Mouse (Mus musculus) testis, postnatal 14 days (tissue): ENCODE results near the gene Adam22.

Source experiments
- DNase-seq: peaks from one replicate; pipeline ENCODE4 v3.0.0; 2021; ENCODE audit warnings: low spot score

Adam22 gene

GRCm38 (mm10) chr5:8151645-8152044 is 216.3 kb downstream of the Adam22 start:
- DNase-seq: no peak

DNA sequence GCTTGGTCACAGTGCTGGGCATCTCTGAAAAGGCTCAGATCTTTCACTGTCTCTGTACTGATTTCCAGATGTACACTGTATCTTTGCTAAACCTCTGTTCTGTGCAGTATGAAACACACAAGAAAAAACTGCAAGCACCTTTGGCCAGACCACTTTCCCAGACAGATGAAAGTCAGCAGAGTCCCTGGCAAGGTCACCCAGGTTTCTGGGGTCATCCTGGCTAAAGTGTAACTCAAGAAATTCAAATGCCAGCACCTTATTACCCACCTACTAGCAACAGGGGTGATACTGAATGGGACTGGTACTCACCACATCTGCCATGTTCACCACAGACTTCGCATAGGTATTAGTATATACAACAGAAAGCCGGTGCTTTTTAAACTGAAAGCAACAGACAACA is 221.8 kb downstream of the Adam22 start:
- DNase-seq: no peak

- no peak for DNase-seq
These were observed 222.5 kb downstream of the Adam22 start for GRCm38 (mm10) chr5:8145473-8145872.

GRCm38 (mm10) chr5:8132546-8132945 is 235.4 kb downstream of the Adam22 start:
- DNase-seq: no peak

DNA sequence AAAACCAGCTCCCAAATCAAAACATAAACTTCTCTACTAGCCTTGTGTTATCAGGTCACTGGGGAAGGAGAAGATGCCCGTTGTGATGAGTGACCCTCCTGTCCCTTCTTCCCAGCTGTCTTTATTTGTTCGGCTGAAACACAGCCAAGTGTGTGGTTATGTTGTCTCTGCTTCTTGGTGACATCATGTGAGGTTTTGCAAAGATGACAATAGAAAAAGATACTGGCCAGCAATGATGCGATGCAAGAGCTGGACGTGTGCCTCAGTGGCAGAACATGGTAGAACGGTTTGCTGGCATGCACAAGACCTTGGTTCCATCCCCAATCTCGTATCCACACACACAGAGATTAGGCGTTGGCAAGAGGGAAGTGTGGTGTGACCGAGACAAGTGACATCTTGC is 236.0 kb downstream of the Adam22 start:
- DNase-seq: no peak

- DNase-seq: no peak
These were observed 238.2 kb downstream of the Adam22 start for GRCm38 (mm10) chr5:8129750-8130149.

DNA sequence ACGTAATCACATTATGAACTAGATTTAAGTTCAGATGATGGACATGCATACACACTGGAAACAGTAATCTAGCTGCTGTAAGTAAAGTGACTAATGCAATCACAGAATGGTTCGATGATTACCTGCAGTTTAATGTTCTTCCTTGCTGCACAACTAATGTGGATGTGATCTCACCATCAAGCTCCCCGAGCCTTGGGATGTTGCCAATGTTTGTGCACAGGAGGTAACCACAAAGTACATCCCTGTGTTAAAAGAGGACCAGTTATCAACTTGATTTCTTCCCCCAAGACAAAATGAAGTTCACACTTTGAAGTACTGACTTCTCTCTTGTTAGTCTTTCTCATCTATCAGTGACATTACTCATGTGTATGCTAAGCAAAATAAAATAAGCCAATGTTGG is 247.0 kb downstream of the Adam22 start:
- no peak for DNase-seq

GRCm38 (mm10) chr5:8120087-8120486 is 247.9 kb downstream of the Adam22 start:
- DNase-seq: no peak

DNA sequence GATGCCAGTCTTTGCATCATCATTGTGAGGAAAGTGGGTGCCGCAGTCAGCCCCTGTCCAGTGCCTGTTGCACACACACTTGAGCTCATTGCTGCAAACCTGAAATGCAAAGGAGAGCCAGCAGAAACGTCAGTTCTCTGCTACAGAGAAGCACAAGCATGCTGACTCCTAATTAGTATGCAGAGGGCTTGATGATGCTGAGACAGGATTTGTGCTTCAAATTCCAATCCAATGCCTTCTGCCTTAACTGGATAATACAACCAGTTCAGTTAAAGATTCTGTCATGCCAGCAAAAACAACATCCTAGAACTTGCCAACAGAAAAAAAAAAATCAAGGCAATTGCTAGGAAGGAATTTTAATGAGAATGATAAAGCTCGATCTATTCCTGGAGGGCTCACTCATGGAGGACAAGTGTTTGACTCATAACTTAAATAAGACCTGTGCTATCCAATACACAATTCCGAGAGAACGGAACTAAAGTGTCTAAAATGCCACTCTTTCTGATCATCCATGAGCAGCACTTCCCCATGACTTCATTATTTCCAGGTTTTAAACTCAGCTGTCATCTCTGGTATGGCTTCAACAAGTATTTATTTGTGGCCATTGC is 251.3 kb downstream of the Adam22 start:
- no peak for DNase-seq

GRCm38 (mm10) chr5:8112246-8112645 is 255.7 kb downstream of the Adam22 start:
- no peak for DNase-seq

- no peak for DNase-seq
These were observed 256.3 kb downstream of the Adam22 start for GRCm38 (mm10) chr5:8111691-8112090.

DNA sequence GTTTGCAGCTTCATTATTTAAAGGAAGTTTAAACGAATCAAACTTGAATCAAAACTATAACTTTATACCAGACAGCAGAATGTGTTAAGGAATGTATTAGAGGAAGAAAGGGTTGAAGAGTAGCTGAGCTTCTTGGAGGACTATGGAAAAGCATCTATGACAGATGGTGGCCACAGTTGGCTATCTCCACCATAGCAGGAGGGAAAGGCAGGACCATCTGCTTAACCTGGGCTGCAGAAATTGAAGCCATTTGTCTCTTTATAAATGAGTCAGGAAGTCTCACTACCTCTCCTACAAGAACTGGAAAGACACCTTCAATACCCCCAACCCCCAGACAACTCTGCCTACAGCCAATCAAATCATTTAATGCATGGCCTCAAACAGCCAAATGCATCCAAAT is 272.3 kb downstream of the Adam22 start:
- DNase-seq: no peak

- no peak for DNase-seq
These were observed 273.0 kb downstream of the Adam22 start for GRCm38 (mm10) chr5:8094921-8095320.

- no peak for DNase-seq
These were observed 279.8 kb downstream of the Adam22 start for GRCm38 (mm10) chr5:8088147-8088546.

DNA sequence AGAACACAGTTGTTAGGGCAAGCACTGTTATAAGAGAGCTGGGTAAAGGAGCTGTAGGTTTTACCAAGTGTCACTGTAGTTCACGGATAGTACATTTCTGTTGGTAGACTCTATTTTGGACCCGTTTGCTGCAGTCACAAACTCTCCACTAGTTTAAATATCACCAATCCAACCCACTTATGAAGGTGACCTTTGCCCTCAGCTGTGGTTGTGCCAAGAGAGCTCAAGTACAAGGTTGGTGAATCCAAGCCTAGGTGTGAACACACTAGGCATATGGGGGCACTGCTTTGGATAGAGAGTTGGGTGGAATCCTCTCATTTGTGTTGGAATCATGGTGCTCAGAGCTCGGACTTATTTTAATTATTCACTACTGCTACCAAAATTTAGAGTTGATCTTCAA is 282.3 kb downstream of the Adam22 start:
- DNase-seq: no peak

DNA sequence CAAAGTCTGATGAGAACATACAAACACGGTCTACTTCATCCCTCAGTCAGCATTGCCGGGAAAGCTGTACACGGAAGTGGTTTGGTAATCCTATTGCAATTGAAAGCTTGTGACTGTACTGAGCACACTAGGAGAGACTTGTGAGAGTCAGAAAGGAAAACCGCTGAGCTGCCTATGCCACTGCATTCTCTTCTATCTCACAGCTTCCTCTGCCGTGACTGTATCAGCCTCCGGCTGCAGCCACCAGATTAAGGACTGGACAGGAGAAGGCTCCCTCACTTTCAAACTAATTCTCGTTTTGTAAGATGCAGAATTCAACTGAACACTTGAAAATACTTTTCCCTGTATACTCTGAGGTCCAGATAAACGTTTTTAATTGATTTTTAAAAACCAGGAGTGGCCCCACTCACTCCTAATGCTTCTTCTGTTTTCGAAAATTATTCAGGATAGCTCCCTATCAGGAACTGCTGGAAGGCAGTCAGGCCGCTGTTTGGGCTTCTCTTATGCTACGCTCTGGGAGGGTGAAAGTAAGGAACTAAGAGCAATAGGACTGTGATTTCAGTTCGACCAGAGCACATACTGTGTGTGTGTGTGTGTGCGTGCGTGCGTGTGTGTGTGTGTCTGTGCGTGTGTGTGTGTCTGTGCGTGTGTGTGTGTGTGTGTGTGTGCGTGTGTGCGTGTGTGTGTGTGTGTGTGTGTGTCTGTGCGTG is 285.0 kb downstream of the Adam22 start:
- no peak for DNase-seq

DNA sequence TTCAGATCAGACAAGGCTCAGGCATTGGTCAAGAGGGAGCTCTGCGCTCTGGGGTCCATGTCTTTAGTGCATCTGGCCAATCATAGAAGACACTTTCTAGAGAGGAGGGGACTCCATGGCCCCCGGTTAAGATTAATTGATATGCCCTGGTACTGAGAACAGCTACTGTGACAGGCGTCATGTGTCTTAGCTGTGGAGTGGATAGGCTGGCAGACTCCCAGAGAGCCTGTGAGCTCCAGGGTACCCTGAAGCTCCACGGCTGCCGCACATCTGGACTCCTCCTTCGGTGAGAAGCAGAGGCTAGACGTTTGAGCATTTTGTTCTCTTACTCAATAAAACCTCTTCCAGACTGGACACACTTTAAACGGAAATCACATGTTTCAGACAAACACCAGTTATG is 290.5 kb downstream of the Adam22 start:
- no peak for DNase-seq

GRCm38 (mm10) chr5:8073901-8074561 is 293.9 kb downstream of the Adam22 start:
- no peak for DNase-seq

DNA sequence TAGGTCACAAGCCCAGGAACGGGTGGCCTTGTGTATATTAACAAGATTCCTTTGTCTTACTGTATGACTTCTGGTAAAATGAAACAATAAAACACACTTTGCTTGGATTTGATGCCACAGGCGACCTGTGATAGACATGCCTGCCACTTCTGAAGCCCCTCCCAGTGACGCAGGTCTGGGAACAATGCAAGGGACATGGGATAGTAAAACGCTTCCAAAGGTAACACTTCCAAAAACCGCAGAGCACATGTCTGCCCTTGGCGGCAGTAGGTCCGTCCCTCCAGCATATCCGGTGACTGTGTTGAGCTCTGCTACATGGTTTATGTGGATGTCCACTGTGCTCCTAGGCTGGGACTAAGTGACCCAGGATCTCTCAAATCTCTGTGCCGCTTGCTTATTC is 294.6 kb downstream of the Adam22 start:
- DNase-seq: no peak

DNA sequence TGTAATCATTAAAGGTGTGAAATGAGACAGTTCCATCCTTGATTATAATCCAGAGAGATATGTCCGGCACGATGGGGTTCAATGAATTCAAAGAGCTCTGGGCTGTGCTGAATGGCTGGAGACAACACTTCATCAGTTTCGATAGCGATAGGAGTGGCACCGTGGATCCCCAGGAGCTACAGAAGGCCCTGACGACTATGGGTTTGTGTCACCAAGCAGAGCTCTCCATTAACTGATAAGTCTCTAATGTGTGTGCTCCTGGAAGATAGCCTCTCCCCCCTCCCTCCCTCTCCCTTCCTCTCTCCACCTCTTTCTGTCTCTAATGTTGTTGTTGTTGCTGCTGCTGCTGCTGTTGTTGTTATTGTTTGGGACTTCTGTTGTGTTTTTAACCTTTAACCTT is 304.8 kb downstream of the Adam22 start:
- no peak for DNase-seq

DNA sequence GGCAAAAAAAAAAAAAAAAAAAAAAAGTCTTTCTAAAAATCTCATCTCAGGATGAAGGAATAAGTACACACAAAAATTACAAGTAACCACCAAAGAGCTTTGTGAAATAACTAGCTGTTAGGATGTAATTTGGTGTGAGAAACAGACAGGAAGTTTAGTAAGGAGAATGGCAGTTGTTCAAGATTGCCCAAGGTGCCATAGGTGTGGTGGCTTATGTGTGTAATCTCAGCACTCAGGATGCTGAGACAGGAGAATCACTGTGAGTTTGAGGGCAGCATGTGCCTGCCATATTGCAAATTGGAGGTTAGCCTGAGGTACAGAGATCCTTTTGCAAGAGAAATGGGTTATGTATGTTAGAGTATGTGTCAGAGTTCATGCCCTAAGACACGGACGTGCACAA is 305.5 kb downstream of the Adam22 start:
- DNase-seq: no peak

DNA sequence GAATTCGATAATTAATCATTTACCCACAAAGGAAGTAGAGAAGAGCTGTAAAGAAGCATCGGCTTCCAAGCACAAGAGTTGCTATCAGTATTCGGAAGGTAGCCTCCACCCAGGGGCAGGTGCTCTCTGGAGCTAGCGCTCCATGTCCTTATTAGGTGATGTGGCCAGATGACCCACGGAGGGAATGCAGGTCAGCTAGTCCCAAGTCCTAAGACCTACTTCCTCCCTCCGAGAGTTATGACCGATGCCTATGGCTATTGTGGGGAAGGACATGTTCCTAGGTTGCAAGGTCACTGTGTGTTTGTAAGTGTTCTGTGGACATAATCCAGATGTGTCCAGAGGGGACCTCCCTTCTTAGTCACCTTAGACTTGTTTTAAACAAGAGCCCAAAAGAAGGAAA is 309.9 kb downstream of the Adam22 start:
- no peak for DNase-seq

GRCm38 (mm10) chr5:8057018-8057323 is 311.0 kb downstream of the Adam22 start:
- no peak for DNase-seq
